Mouse (Mus musculus): Measurements from ENCODE around the gene Sema4f. TPM values are rescaled to one million over a fixed set of nuclear protein-coding genes. Genes with fewer than 3 reads are reported as not detected.

Sema4f gene
- total RNA-seq (2014; fragmentation: Nextera tagmentation) (not detected in 2 replicates), total RNA-seq (2017) (0.11 TPM in 1 of 2 replicates, not detected in the other), polyA plus RNA-seq (2012) (not detected in 2 replicates)

GRCm38 (mm10) chr6:82939167-82939912, at the start of gene Sema4f:
Sema4f (minus strand) TSS chr6:82939769.
- no peak for TF ChIP-seq GATA2 (IDR thresholded peaks at IDR 0.05; ENCODE audit: borderline replicate concordance, low read depth, low read length)
- TF ChIP-seq POLR2AphosphoS5 (IDR thresholded peaks at IDR 0.05; ENCODE audit: insufficient replicate concordance, low read depth, low read length), result no peak
- no peak for TF ChIP-seq CTCF (IDR thresholded peaks at IDR 0.05; ENCODE audit: low read depth, low read length)
- Histone ChIP-seq H3K9me3 (replicated peaks) (no peaks in the 10 kb centered on the region), H3K4me3 (ENCODE audit: low read depth, low read length) (no peak within 1 kb of the TSS), H3K4me1 (ENCODE audit: insufficient read depth, low read depth, low read length) (no peaks in the 10 kb centered on the region), H3K27me3 (ENCODE audit: insufficient read depth, low read length) (no peaks in the 10 kb centered on the region), H3K36me3 (replicated peaks) (no peaks in the 10 kb centered on the region)
- ATAC-seq (ENCODE audit: extremely low read depth, insufficient number of reproducible peaks, low FRiP score, poor library complexity, severe bottlenecking), result no peak
- no peak for DNase-seq (ENCODE audit: low spot score)

- no peak for DNase-seq (ENCODE audit: low spot score)
- no peaks in the 10 kb centered on the region for H3K36me3 ChIP-seq (replicated peaks)
- no peaks in the 10 kb centered on the region for H3K9me3 ChIP-seq (replicated peaks)
- H3K27me3 ChIP-seq (ENCODE audit: insufficient read depth, low read length), result peaks cover 22% of the 10 kb centered on the region
- H3K4me1 ChIP-seq (ENCODE audit: insufficient read depth, low read depth, low read length), result peaks cover 2% of the 10 kb centered on the region; the same call in 1 of the 2 replicates
- no peak for TF ChIP-seq GATA2 (IDR thresholded peaks at IDR 0.05; ENCODE audit: borderline replicate concordance, low read depth, low read length)
- no peak for TF ChIP-seq POLR2AphosphoS5 (IDR thresholded peaks at IDR 0.05; ENCODE audit: insufficient replicate concordance, low read depth, low read length)
- TF ChIP-seq CTCF (IDR thresholded peaks at IDR 0.05; ENCODE audit: low read depth, low read length), result no peak
- TF ChIP-seq TAL1 (conservative IDR thresholded peaks at IDR 0.05; ENCODE audit: low read depth, low read length), result no peak
- no peak for TF ChIP-seq GATA1 (IDR thresholded peaks at IDR 0.05; ENCODE audit: borderline replicate concordance, low read length)
- H3K4me3 ChIP-seq (ENCODE audit: low read depth, low read length), result no peak overlapping the region
- no peak for ATAC-seq (ENCODE audit: extremely low read depth, insufficient number of reproducible peaks, low FRiP score, poor library complexity, severe bottlenecking)
These were observed 47.9 kb upstream of the Sema4f start for GRCm38 (mm10) chr6:82987411-82987971.

- TF ChIP-seq GATA1 (IDR thresholded peaks at IDR 0.05; ENCODE audit: borderline replicate concordance, low read length) (no peak), TAL1 (conservative IDR thresholded peaks at IDR 0.05; ENCODE audit: low read depth, low read length) (no peak), GATA2 (IDR thresholded peaks at IDR 0.05; ENCODE audit: borderline replicate concordance, low read depth, low read length) (no peak)
These were observed 31.5 kb upstream of the Sema4f start for GRCm38 (mm10) chr6:82971031-82971430.

GRCm38 (mm10) chr6:82969249-82970084, 29.9 kb upstream of the Sema4f start:
- ATAC-seq (ENCODE audit: extremely low read depth, insufficient number of reproducible peaks, low FRiP score, poor library complexity, severe bottlenecking), result no peak
- no peaks in the 10 kb centered on the region for H3K9me3 ChIP-seq (replicated peaks)
- DNase-seq (ENCODE audit: low spot score), result no peak
- H3K4me3 ChIP-seq (ENCODE audit: low read depth, low read length), result no peak overlapping the region
- no peaks in the 10 kb centered on the region for H3K4me1 ChIP-seq (ENCODE audit: insufficient read depth, low read depth, low read length)
- peaks cover 12% of the 10 kb centered on the region for H3K27me3 ChIP-seq (ENCODE audit: insufficient read depth, low read length)
- no peaks in the 10 kb centered on the region for H3K36me3 ChIP-seq (replicated peaks)
- TF ChIP-seq GATA2 (IDR thresholded peaks at IDR 0.05; ENCODE audit: borderline replicate concordance, low read depth, low read length), result no peak
- no peak for TF ChIP-seq GATA1 (IDR thresholded peaks at IDR 0.05; ENCODE audit: borderline replicate concordance, low read length)
- no peak for TF ChIP-seq CTCF (IDR thresholded peaks at IDR 0.05; ENCODE audit: low read depth, low read length)
- TF ChIP-seq TAL1 (conservative IDR thresholded peaks at IDR 0.05; ENCODE audit: low read depth, low read length), result no peak
- no peak for TF ChIP-seq POLR2AphosphoS5 (IDR thresholded peaks at IDR 0.05; ENCODE audit: insufficient replicate concordance, low read depth, low read length)

More at GRCm38 (mm10) chr6:82971031-82971430, 31.5 kb upstream of the Sema4f start:
- no peak overlapping the region for H3K4me3 ChIP-seq (ENCODE audit: low read depth, low read length)
- H3K27me3 ChIP-seq (ENCODE audit: insufficient read depth, low read length), result peaks cover 9% of the 10 kb centered on the region
- H3K9me3 ChIP-seq (replicated peaks), result no peaks in the 10 kb centered on the region
- DNase-seq (ENCODE audit: low spot score) (peak; percentile 41), ATAC-seq (ENCODE audit: extremely low read depth, insufficient number of reproducible peaks, low FRiP score, poor library complexity, severe bottlenecking) (no peak; the same call in 1 of the 2 replicates)
- no peaks in the 10 kb centered on the region for H3K4me1 ChIP-seq (ENCODE audit: insufficient read depth, low read depth, low read length)
- no peaks in the 10 kb centered on the region for H3K36me3 ChIP-seq (replicated peaks)

GRCm38 (mm10) chr6:82961664-82962063, 22.1 kb upstream of the Sema4f start:
- H3K4me3 ChIP-seq (ENCODE audit: low read depth, low read length), result no peak overlapping the region
- TF ChIP-seq GATA2 (IDR thresholded peaks at IDR 0.05; ENCODE audit: borderline replicate concordance, low read depth, low read length) (no peak), POLR2AphosphoS5 (IDR thresholded peaks at IDR 0.05; ENCODE audit: insufficient replicate concordance, low read depth, low read length) (no peak), TAL1 (conservative IDR thresholded peaks at IDR 0.05; ENCODE audit: low read depth, low read length) (no peak), GATA1 (IDR thresholded peaks at IDR 0.05; ENCODE audit: borderline replicate concordance, low read length) (no peak), CTCF (IDR thresholded peaks at IDR 0.05; ENCODE audit: low read depth, low read length) (no peak)
- H3K9me3 ChIP-seq (replicated peaks), result no peaks in the 10 kb centered on the region
- peaks cover 12% of the 10 kb centered on the region for H3K27me3 ChIP-seq (ENCODE audit: insufficient read depth, low read length)
- no peak for ATAC-seq (ENCODE audit: extremely low read depth, insufficient number of reproducible peaks, low FRiP score, poor library complexity, severe bottlenecking)
- H3K4me1 ChIP-seq (ENCODE audit: insufficient read depth, low read depth, low read length), result no peaks in the 10 kb centered on the region
- DNase-seq (ENCODE audit: low spot score), result no peak
- no peaks in the 10 kb centered on the region for H3K36me3 ChIP-seq (replicated peaks)
